Mouse (Mus musculus) erythroblast, embryonic 14.5 days (primary cell): Measurements from ENCODE around the gene Lhx4. TPM values are rescaled to one million over a fixed set of nuclear protein-coding genes. Genes with fewer than 3 reads are reported as not detected.

Experiments
- H3K27me3 ChIP-seq: 2 replicates; pipeline ENCODE4 v1.6.1; 2012; ENCODE audit warnings: inconsistent platforms; ENCODE audit not compliant: control insufficient read depth
- H3K36me3 ChIP-seq: 2 replicates; pipeline ENCODE4 v1.6.1; 2012; ENCODE audit warnings: mild to moderate bottlenecking, inconsistent platforms; ENCODE audit not compliant: control insufficient read depth
- H3K4me1 ChIP-seq: 2 replicates; pipeline ENCODE4 v1.6.1; 2012; ENCODE audit warnings: inconsistent platforms; ENCODE audit not compliant: control insufficient read depth
- H3K4me3 ChIP-seq: replicated peaks from 2 replicates; pipeline ENCODE3; 2012; ENCODE audit warnings: moderate library complexity, mild to moderate bottlenecking, inconsistent platforms
- H3K9me3 ChIP-seq: 2 replicates; pipeline ENCODE4 v1.6.1; 2012; ENCODE audit warnings: low read length, inconsistent platforms, mixed read lengths; ENCODE audit not compliant: control insufficient read depth
- GATA1 ChIP-seq: IDR thresholded peaks from 2 replicates; pipeline ENCODE4 v1.6.1; 2012; ENCODE audit warnings: low read length, inconsistent platforms, mixed read lengths
- TAL1 ChIP-seq: IDR thresholded peaks from 3 replicates; pipeline ENCODE4 v1.6.1; 2012; ENCODE audit warnings: low read length, inconsistent platforms, mixed read lengths
- polyA plus RNA-seq: library from polyadenylated mRNA; stranded (reverse); fragments of >175 nt; gene quantifications from 2 replicates; pipeline ENCODE4 v1.2.3, GENCODE M21; 2012

Gene Lhx4
- polyA plus RNA-seq, result not detected in 2 replicates

- Histone ChIP-seq H3K27me3 (peaks cover 67% of the 10 kb centered on the region), H3K4me1 (no peaks in the 10 kb centered on the region), H3K36me3 (no peaks in the 10 kb centered on the region), H3K9me3 (no peaks in the 10 kb centered on the region), H3K4me3 (no peak within 1 kb of the TSS)
- TF ChIP-seq GATA1 (no peak), TAL1 (no peak)
Observed at GRCm38 (mm10) chr1:155751484-155752255, at the start of gene Lhx4. TSS of gene Lhx4 (minus strand) at chr1:155751684.

- Histone ChIP-seq H3K4me1 (peaks cover 13% of the 10 kb centered on the region), H3K9me3 (peaks cover 4% of the 10 kb centered on the region; the same call in 1 of the 2 replicates), H3K27me3 (no peaks in the 10 kb centered on the region), H3K4me3 (no peak overlapping the region), H3K36me3 (peaks cover 72% of the 10 kb centered on the region)
- no peak for TF ChIP-seq TAL1
- no peak for TF ChIP-seq GATA1
Observed at GRCm38 (mm10) chr1:155798000-155798399, 46.5 kb upstream of the Lhx4 start.

GRCm38 (mm10) chr1:155797425-155797824, 45.9 kb upstream of the Lhx4 start:
- H3K36me3 ChIP-seq, result peaks cover 72% of the 10 kb centered on the region
- H3K4me1 ChIP-seq, result peaks cover 13% of the 10 kb centered on the region
- H3K4me3 ChIP-seq, result no peak overlapping the region
- TF ChIP-seq GATA1, result no peak
- no peak for TF ChIP-seq TAL1
- H3K27me3 ChIP-seq, result no peaks in the 10 kb centered on the region
- peaks cover 4% of the 10 kb centered on the region; the same call in 1 of the 2 replicates for H3K9me3 ChIP-seq

GRCm38 (mm10) chr1:155796757-155797405, 45.4 kb upstream of the Lhx4 start:
- H3K9me3 ChIP-seq, result peaks cover 4% of the 10 kb centered on the region; the same call in 1 of the 2 replicates
- H3K36me3 ChIP-seq, result peaks cover 74% of the 10 kb centered on the region
- no peaks in the 10 kb centered on the region for H3K27me3 ChIP-seq
- H3K4me1 ChIP-seq, result peaks cover 13% of the 10 kb centered on the region
- no peak overlapping the region for H3K4me3 ChIP-seq
- TF ChIP-seq TAL1 (no peak), GATA1 (no peak)

- peaks cover 74% of the 10 kb centered on the region for H3K36me3 ChIP-seq
- no peak for TF ChIP-seq GATA1
- no peak for TF ChIP-seq TAL1
- no peak overlapping the region for H3K4me3 ChIP-seq
- H3K9me3 ChIP-seq, result peaks cover 4% of the 10 kb centered on the region; the same call in 1 of the 2 replicates
- H3K4me1 ChIP-seq, result peaks cover 13% of the 10 kb centered on the region
- H3K27me3 ChIP-seq, result no peaks in the 10 kb centered on the region
Observed at GRCm38 (mm10) chr1:155795791-155796233, 44.3 kb upstream of the Lhx4 start.

- no peak for TF ChIP-seq TAL1
- TF ChIP-seq GATA1, result no peak
- H3K36me3 ChIP-seq, result peaks cover 74% of the 10 kb centered on the region
Observed at GRCm38 (mm10) chr1:155794855-155795254, 43.4 kb upstream of the Lhx4 start.

GRCm38 (mm10) chr1:155791919-155792318, 40.4 kb upstream of the Lhx4 start:
- no peaks in the 10 kb centered on the region for H3K27me3 ChIP-seq
- peaks cover 86% of the 10 kb centered on the region for H3K36me3 ChIP-seq
- peaks cover 6% of the 10 kb centered on the region for H3K9me3 ChIP-seq
- H3K4me1 ChIP-seq, result peaks cover 3% of the 10 kb centered on the region
- TF ChIP-seq TAL1 (no peak), GATA1 (no peak)
- no peak overlapping the region for H3K4me3 ChIP-seq

More at GRCm38 (mm10) chr1:155794855-155795254, 43.4 kb upstream of the Lhx4 start:
- Histone ChIP-seq H3K9me3 (peaks cover 4% of the 10 kb centered on the region; the same call in 1 of the 2 replicates), H3K27me3 (no peaks in the 10 kb centered on the region), H3K4me1 (peaks cover 13% of the 10 kb centered on the region), H3K4me3 (no peak overlapping the region)

- Histone ChIP-seq H3K27me3 (no peaks in the 10 kb centered on the region), H3K4me1 (no peaks in the 10 kb centered on the region; the same call in 1 of the 2 replicates), H3K9me3 (peaks cover 6% of the 10 kb centered on the region), H3K36me3 (peaks cover 95% of the 10 kb centered on the region), H3K4me3 (no peak overlapping the region)
- TF ChIP-seq TAL1 (no peak), GATA1 (no peak)
Observed at GRCm38 (mm10) chr1:155790111-155790974, 38.9 kb upstream of the Lhx4 start.

GRCm38 (mm10) chr1:155785886-155786285, 34.4 kb upstream of the Lhx4 start:
- TF ChIP-seq GATA1, result no peak
- Histone ChIP-seq H3K4me3 (no peak overlapping the region), H3K27me3 (no peaks in the 10 kb centered on the region), H3K9me3 (peaks cover 6% of the 10 kb centered on the region), H3K36me3 (peaks cover 93% of the 10 kb centered on the region), H3K4me1 (peaks cover 5% of the 10 kb centered on the region)
